Mouse (Mus musculus): ENCODE measurements around the gene Fbxo2. TPM values are rescaled to one million over a fixed set of nuclear protein-coding genes. Genes with fewer than 3 reads are reported as not detected.

Fbxo2 gene
- polyA plus RNA-seq, 1 experiment: 172 TPM

- 74% methylated on average over 2 of the region's 2 CpGs for WGBS
- no peaks in the 10 kb centered on the region for H3K4me1 ChIP-seq (ENCODE audit: control insufficient read depth, insufficient read depth, low read length)
- H3K4me3 ChIP-seq (replicated peaks; ENCODE audit: insufficient read depth, low read depth, low read length): no peak overlapping the region
- DNase-seq: no peak
- H3K27me3 ChIP-seq (ENCODE audit: control insufficient read depth, insufficient read depth, low read length): no peaks in the 10 kb centered on the region
- TF ChIP-seq POLR2A (IDR thresholded peaks at IDR 0.05; ENCODE audit: borderline replicate concordance, insufficient read depth, low read length) (no peak), CTCF (IDR thresholded peaks at IDR 0.05; ENCODE audit: borderline replicate concordance, insufficient read depth, low read depth, low read length) (no peak)
- H3K27ac ChIP-seq (ENCODE audit: insufficient read depth, low read length): no peak overlapping the region
These were observed 12.7 kb upstream of the Fbxo2 start for GRCm38 (mm10) chr4:148147714-148148113.

- peak in 1 of 2 experiments; percentile 23 for DNase-seq
- 63% methylated on average over 12 of the region's 12 CpGs for whole genome bisulfite sequencing
- H3K4me1 ChIP-seq (ENCODE audit: control insufficient read depth, insufficient read depth, low read length): no peaks in the 10 kb centered on the region
These were observed 10.9 kb upstream of the Fbxo2 start for GRCm38 (mm10) chr4:148149540-148149939.

GRCm38 (mm10) chr4:148150242-148150641, 10.2 kb upstream of the Fbxo2 start:
- H3K27me3 ChIP-seq (ENCODE audit: control insufficient read depth, insufficient read depth, low read length): no peaks in the 10 kb centered on the region
- peak in 1 of 2 experiments; percentile 18 for DNase-seq
- H3K4me3 ChIP-seq (replicated peaks; ENCODE audit: insufficient read depth, low read depth, low read length): no peak overlapping the region
- H3K4me1 ChIP-seq (ENCODE audit: control insufficient read depth, insufficient read depth, low read length): no peaks in the 10 kb centered on the region
- no peak overlapping the region for H3K27ac ChIP-seq (ENCODE audit: insufficient read depth, low read length)
- 86% methylated on average over 7 of the region's 7 CpGs for WGBS
- TF ChIP-seq CTCF (IDR thresholded peaks at IDR 0.05; ENCODE audit: borderline replicate concordance, insufficient read depth, low read depth, low read length) (no peak), POLR2A (IDR thresholded peaks at IDR 0.05; ENCODE audit: borderline replicate concordance, insufficient read depth, low read length) (no peak)

More at GRCm38 (mm10) chr4:148149540-148149939, 10.9 kb upstream of the Fbxo2 start:
- Histone ChIP-seq H3K27me3 (ENCODE audit: control insufficient read depth, insufficient read depth, low read length) (no peaks in the 10 kb centered on the region), H3K27ac (ENCODE audit: insufficient read depth, low read length) (no peak overlapping the region), H3K4me3 (replicated peaks; ENCODE audit: insufficient read depth, low read depth, low read length) (no peak overlapping the region)
- TF ChIP-seq CTCF (IDR thresholded peaks at IDR 0.05; ENCODE audit: borderline replicate concordance, insufficient read depth, low read depth, low read length) (no peak), POLR2A (IDR thresholded peaks at IDR 0.05; ENCODE audit: borderline replicate concordance, insufficient read depth, low read length) (no peak)

- Histone ChIP-seq H3K4me3 (replicated peaks; ENCODE audit: insufficient read depth, low read depth, low read length) (no peak overlapping the region), H3K27ac (ENCODE audit: insufficient read depth, low read length) (no peak overlapping the region), H3K4me1 (ENCODE audit: control insufficient read depth, insufficient read depth, low read length) (no peaks in the 10 kb centered on the region), H3K27me3 (ENCODE audit: control insufficient read depth, insufficient read depth, low read length) (no peaks in the 10 kb centered on the region)
- 52% methylated on average over 3 of the region's 3 CpGs for WGBS
- DNase-seq: no peak
- TF ChIP-seq POLR2A (IDR thresholded peaks at IDR 0.05; ENCODE audit: borderline replicate concordance, insufficient read depth, low read length) (no peak), CTCF (IDR thresholded peaks at IDR 0.05; ENCODE audit: borderline replicate concordance, insufficient read depth, low read depth, low read length) (no peak)
These were observed 9.5 kb upstream of the Fbxo2 start for GRCm38 (mm10) chr4:148150953-148151266.

- no peaks in the 10 kb centered on the region for H3K27me3 ChIP-seq (ENCODE audit: control insufficient read depth, insufficient read depth, low read length)
- H3K4me3 ChIP-seq (replicated peaks; ENCODE audit: insufficient read depth, low read depth, low read length): peak within 1 kb of the TSS; percentile 77
- DNase-seq: peak; percentile 88
- H3K4me1 ChIP-seq (ENCODE audit: control insufficient read depth, insufficient read depth, low read length): no peaks in the 10 kb centered on the region
- WGBS: under 1% methylated on average over 66 of the region's 67 CpGs
- TF ChIP-seq CTCF (IDR thresholded peaks at IDR 0.05; ENCODE audit: borderline replicate concordance, insufficient read depth, low read depth, low read length): peak; percentile 63
- TF ChIP-seq POLR2A (IDR thresholded peaks at IDR 0.05; ENCODE audit: borderline replicate concordance, insufficient read depth, low read length): peak; percentile 36; the same call in 1 of the 2 replicates
- H3K27ac ChIP-seq (ENCODE audit: insufficient read depth, low read length): peak within 1 kb of the TSS; percentile 87
These were observed 8.9 kb upstream of the Fbxo2 start, which contains the start of gene Fbxo6 for GRCm38 (mm10) chr4:148151267-148152168. TSS of gene Fbxo6 (minus strand) at chr4:148152140.

GRCm38 (mm10) chr4:148152547-148152946, 7.9 kb upstream of the Fbxo2 start:
- H3K27me3 ChIP-seq (ENCODE audit: control insufficient read depth, insufficient read depth, low read length): no peaks in the 10 kb centered on the region
- DNase-seq: peak in 1 of 2 experiments; percentile 30
- TF ChIP-seq CTCF (IDR thresholded peaks at IDR 0.05; ENCODE audit: borderline replicate concordance, insufficient read depth, low read depth, low read length) (no peak), POLR2A (IDR thresholded peaks at IDR 0.05; ENCODE audit: borderline replicate concordance, insufficient read depth, low read length) (no peak)
- WGBS: 78% methylated on average over 5 of the region's 5 CpGs
- H3K4me1 ChIP-seq (ENCODE audit: control insufficient read depth, insufficient read depth, low read length): peaks cover 5% of the 10 kb centered on the region; the same call in 1 of the 2 replicates
- no peak overlapping the region for H3K4me3 ChIP-seq (replicated peaks; ENCODE audit: insufficient read depth, low read depth, low read length)
- H3K27ac ChIP-seq (ENCODE audit: insufficient read depth, low read length): no peak overlapping the region

- Histone ChIP-seq H3K27ac (ENCODE audit: insufficient read depth, low read length) (no peak overlapping the region), H3K4me3 (replicated peaks; ENCODE audit: insufficient read depth, low read depth, low read length) (no peak overlapping the region), H3K27me3 (ENCODE audit: control insufficient read depth, insufficient read depth, low read length) (no peaks in the 10 kb centered on the region), H3K4me1 (ENCODE audit: control insufficient read depth, insufficient read depth, low read length) (peaks cover 11% of the 10 kb centered on the region)
- TF ChIP-seq CTCF (IDR thresholded peaks at IDR 0.05; ENCODE audit: borderline replicate concordance, insufficient read depth, low read depth, low read length): no peak
- no peak for DNase-seq
- 96% methylated on average over 4 of the region's 4 CpGs for WGBS
These were observed 6.4 kb upstream of the Fbxo2 start for GRCm38 (mm10) chr4:148154006-148154405.

- Histone ChIP-seq H3K4me1 (ENCODE audit: control insufficient read depth, insufficient read depth, low read length) (peaks cover 11% of the 10 kb centered on the region), H3K27me3 (ENCODE audit: control insufficient read depth, insufficient read depth, low read length) (no peaks in the 10 kb centered on the region), H3K27ac (ENCODE audit: insufficient read depth, low read length) (no peak overlapping the region), H3K4me3 (replicated peaks; ENCODE audit: insufficient read depth, low read depth, low read length) (no peak overlapping the region)
- WGBS: 25% methylated on average over 3 of the region's 3 CpGs
- TF ChIP-seq CTCF (IDR thresholded peaks at IDR 0.05; ENCODE audit: borderline replicate concordance, insufficient read depth, low read depth, low read length): peak; percentile 30; the same call in 1 of the 2 replicates
- TF ChIP-seq POLR2A (IDR thresholded peaks at IDR 0.05; ENCODE audit: borderline replicate concordance, insufficient read depth, low read length): no peak
- peak in 1 of 2 experiments; percentile 36 for DNase-seq
These were observed 5.4 kb upstream of the Fbxo2 start for GRCm38 (mm10) chr4:148154982-148155381.

Data from cerebellum, adult 2 months (tissue).